Mouse (Mus musculus): ENCODE measurements around the gene Gart.

The Gart gene

GRCm38 (mm10) chr16:91630584-91630983, 16.2 kb downstream of the Gart start:
- TF ChIP-seq GATA4 (IDR thresholded peaks at IDR 0.05; ENCODE audit: insufficient replicate concordance, low read length): peak; percentile 61; the same call in 1 of the 2 replicates

- TF ChIP-seq GATA4 (IDR thresholded peaks at IDR 0.05; ENCODE audit: insufficient replicate concordance, low read length): no peak
These were observed 17.0 kb downstream of the Gart start for GRCm38 (mm10) chr16:91629749-91630148.

DNA sequence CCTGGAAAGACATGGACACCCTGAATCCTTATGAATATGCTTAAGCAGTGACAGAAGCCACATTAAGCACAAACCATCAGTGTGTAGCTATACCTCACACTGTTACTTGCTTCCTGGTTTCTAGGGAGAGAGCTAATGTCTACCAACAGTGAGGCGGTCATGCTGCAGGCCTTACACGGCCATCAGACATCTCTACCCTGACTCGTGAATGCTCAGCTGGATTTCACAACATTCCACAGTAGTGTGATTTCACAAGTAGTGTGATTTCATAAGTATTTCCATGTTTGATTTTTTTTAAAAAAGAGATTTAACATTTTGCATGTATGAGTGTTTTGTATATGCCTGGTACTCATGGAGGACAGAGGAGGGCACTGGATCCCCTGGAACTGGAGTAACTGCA, 18.1 kb downstream of the Gart start:
- TF ChIP-seq GATA4 (IDR thresholded peaks at IDR 0.05; ENCODE audit: insufficient replicate concordance, low read length): no peak

DNA sequence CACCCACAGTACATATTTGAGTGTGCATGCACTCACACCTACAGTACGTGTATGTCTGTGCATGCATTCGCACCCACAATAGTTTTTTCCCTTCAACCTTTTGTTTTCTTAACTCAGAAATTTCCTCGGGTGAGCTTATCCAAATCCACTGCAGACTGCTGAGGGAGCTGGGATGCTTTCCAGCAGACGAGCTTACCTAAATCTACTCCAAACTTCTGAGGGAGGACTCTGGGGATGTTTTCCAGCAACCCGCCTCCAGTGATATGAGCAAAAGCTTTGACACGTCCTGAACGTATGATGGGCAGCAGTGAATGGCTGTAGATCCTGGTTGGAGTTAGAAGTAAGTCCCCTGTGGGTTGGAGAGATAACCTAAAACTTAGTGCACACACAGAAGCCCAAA, 18.9 kb downstream of the Gart start:
- TF ChIP-seq GATA4 (IDR thresholded peaks at IDR 0.05; ENCODE audit: insufficient replicate concordance, low read length): no peak

- no peak for TF ChIP-seq GATA4 (IDR thresholded peaks at IDR 0.05; ENCODE audit: insufficient replicate concordance, low read length)
These were observed 23.7 kb downstream of the Gart start for GRCm38 (mm10) chr16:91623074-91623473.

- no peak for TF ChIP-seq GATA4 (IDR thresholded peaks at IDR 0.05; ENCODE audit: insufficient replicate concordance, low read length)
These were observed 25.8 kb downstream of the Gart start for GRCm38 (mm10) chr16:91620991-91621390.

GRCm38 (mm10) chr16:91620185-91620584, 26.6 kb downstream of the Gart start:
- TF ChIP-seq GATA4 (IDR thresholded peaks at IDR 0.05; ENCODE audit: insufficient replicate concordance, low read length): no peak

DNA sequence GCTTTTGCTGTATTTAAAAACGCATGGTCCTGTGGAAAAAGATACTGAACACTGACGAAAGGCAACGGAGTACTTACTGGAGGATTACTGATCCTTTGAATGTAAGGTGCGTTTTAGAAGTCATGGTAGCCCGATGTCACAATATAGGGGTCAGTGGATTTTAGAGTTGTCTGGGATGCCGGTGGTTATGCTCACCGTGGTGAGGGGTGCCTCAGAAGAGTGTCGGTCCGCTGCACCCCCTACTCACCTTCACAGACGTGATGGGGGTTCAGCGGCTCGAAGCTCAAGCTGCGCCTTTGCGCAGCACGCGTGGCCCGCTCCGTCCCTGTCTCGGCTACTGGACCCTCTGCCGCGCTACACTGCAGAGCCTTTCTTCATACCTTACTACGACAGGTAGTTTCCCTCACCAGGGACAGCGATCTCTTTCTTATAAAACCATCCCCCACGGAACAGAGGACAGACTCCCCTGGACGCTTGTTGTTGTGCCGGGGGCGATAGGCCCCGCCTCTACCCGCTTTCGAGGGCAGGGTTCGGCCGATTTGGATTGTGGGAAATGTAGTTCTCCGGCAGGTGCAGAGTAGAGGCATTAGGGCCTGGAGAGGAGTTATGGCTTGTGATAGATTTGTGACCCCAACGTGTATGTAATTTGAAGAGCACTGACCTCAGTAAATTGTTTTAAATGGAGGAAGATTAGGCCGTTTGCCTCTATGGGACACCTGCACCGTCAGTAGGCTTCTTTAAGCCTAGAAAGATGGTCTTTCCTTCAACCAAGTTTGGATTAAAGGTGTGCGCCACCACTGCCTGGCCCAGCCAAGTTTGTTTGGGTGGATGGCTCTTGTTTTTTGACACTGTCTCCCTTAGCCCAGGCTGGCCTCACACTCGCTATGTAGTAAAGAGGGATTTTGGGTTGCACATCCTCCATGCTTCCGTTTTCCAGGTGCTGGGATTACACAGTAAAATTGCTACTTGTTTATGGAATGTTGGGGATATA, 27.9 kb downstream of the Gart start, which contains the start of gene Dnajc28:
Dnajc28 (minus strand) TSS at position 516 of the 991 bp plus-strand sequence.
- TF ChIP-seq GATA4 (IDR thresholded peaks at IDR 0.05; ENCODE audit: insufficient replicate concordance, low read length): peak; percentile 8; the same call in 1 of the 2 replicates

DNA sequence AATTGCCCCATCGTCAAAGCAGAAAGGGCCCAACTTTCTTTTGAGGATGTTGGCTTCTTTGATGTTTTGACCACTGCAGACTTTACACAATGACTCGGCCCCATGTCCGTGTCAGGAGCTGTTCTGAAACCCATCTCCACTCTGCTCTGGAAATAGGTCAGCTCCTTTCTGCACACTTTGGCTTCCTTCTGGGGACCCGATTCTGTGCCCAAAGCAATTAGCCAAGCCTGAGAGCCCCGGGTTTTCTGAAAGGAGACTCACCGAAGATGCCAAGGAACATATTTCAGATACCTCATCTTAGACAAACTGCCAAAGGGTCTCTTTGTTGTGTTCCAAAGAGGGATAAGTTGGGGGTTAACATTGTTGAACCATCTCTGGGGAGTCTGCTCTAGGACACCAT, 32.2 kb downstream of the Gart start:
- no peak for TF ChIP-seq GATA4 (IDR thresholded peaks at IDR 0.05; ENCODE audit: insufficient replicate concordance, low read length)

DNA sequence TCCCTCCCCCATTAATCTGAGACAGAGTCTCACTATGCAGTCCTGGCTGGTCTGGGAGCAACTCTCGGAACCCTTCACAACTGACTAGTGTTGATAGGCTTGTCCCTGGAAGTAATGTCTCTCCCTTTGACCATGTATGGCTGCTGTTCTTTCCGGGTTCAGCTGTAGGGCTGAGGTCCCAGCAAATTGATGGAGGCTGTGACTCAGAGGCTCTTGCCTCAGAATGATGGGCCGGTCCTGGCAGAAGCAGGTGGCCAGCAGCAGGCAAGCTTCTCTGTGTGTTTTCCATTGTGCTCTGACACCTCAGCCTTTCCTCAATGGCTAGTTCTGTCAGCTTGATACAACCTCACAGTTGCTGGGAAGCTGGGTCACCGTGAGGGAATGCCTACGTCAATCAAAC, 34.2 kb downstream of the Gart start:
- no peak for TF ChIP-seq GATA4 (IDR thresholded peaks at IDR 0.05; ENCODE audit: insufficient replicate concordance, low read length)

DNA sequence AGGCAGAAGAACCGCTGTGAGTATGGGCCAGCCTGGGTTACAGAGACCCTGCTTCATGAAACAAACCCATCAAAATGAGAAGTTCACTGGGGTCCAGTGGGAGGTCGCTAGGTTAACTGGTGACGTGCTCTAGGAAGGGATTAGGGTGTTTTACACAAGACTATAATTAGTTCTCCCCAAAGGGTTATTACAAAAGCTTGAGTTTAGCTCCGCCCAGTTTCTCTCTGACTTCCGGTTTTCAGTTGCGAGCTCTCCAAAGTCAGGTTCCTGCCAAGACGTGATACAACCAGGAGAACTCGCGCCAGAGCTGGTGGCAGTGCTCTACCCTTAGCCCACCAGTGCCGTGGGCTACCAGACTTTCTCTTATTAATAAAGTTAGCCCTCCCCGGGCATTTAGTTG, 35.5 kb downstream of the Gart start:
- no peak for TF ChIP-seq GATA4 (IDR thresholded peaks at IDR 0.05; ENCODE audit: insufficient replicate concordance, low read length)

DNA sequence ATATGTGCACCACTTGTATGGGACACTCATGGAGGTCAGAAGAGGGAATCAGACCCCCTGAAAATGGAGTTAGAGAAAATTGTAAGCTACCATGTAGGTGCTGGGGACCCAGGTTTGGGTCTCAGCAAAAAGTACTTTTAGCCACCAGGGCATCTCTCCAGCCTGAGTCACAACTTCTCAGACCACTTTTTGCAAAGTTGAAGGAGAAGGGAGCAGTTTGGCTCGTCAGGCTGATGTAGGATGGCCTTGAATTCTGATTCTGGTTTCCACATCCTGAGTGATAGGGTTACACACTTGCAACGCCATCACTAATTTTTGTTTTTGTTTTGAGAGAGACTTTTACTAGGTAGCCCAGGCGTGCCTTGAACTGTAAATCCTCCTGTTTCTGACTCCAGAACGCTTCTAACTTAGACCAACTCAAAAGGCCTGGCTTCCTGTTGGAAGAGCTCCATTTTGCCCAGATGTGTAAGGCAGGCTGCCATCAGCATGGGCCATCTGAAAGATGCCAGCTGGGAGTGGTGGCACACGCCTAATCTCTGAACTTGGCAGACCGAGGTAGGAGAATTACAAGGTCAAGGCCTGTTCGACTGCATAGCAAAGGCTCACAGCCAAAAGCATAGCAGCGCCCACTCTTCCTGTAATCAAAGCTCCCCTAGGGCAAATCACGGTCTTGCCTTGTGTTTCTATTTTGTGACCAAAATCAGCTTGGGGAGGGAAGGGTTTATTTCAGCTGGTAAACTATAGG, 37.1 kb downstream of the Gart start:
- no peak for TF ChIP-seq GATA4 (IDR thresholded peaks at IDR 0.05; ENCODE audit: insufficient replicate concordance, low read length)

DNA sequence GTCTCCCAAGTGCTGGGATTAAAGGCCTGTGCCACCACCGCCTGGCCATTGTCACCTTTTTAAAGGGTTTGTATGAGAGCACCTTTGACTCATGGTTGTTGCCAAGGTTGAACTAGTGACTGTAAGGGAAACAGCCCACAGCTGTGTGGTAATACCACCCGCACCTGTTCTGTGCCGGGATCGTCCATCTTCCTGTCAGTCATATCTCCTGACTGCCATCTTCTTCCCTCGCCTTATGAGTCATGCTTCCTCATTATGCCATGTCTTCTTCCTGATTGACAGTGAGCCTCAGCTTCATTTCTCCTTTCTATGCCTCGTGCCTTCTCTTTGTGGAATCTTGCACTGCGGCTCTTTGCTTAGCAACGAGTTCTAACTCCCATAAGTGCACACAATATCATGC, 39.8 kb downstream of the Gart start:
- TF ChIP-seq GATA4 (IDR thresholded peaks at IDR 0.05; ENCODE audit: insufficient replicate concordance, low read length): no peak

DNA sequence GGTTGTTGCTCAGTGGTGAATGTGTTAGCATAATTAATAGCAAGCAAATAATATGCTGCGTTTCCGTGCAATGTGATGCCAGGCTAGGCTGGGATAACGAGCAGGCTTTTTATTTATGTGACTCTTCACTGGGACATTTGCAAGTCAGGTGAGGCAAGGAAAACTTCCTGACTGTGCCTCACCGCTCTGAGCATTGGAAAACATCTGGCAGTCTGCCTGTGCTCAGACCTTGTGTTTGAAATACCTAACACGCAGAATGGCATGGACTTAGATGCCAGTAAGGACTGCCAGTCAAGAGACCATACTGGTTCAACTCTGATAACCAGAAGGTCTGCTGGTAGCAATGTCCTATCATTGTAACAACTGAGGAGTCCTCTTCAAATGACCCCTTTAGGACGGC, 41.6 kb downstream of the Gart start:
- no peak for TF ChIP-seq GATA4 (IDR thresholded peaks at IDR 0.05; ENCODE audit: insufficient replicate concordance, low read length)

GRCm38 (mm10) chr16:91601693-91602092, 45.1 kb downstream of the Gart start:
- TF ChIP-seq GATA4 (IDR thresholded peaks at IDR 0.05; ENCODE audit: insufficient replicate concordance, low read length): no peak

DNA sequence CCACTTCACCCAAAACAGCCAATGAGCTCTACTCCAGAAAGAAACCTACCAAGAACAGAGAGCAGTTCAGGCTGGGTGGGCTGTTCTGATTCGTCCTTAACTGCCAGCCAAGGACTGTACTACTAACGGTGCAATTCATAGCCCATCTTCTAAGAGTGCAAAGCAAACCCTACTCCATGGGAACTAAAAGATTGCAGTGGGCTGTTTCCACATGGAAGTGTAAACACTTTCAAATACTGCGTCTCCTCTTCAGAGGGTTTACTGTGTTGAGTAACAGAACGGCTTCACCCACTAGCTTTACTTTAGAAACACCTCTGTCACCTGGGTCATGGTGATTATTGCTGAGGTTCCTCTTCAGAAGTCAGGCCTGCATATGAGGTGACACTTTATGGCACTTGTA, 45.7 kb downstream of the Gart start:
- TF ChIP-seq GATA4 (IDR thresholded peaks at IDR 0.05; ENCODE audit: insufficient replicate concordance, low read length): no peak
